ENCODE assay signal across 18 mouse cellular contexts in genomic region chr1:71583302-71583701, GRCm38 (mm10).
"Had no signal": no experiment of that assay in that cellular context is flagged by ENCODE, and none has a peak within 500 bp of the region (broad histone marks: within the 10 kb centered on the region; RNA-seq: fewer than 3 reads in every experiment).

No protein-coding gene starts in this region.

- H3K27me3 ChIP-seq: limb, embryonic 13.5 days; liver, embryonic 15.5 days; megakaryocyte, embryonic 14.5 days; midbrain, embryonic 13.5 days had no signal

- H3K4me2 ChIP-seq: limb, embryonic 13.5 days; liver, embryonic 15.5 days; lung, embryonic 14.5 days; midbrain, embryonic 13.5 days had no signal

- DNase-seq: kidney, adult 18-20 months; kidney, adult 9 months; kidney, postnatal 14 days; kidney, postnatal 4 days; layer of hippocampus, adult 9-11 months; lung, embryonic 14.5 days; thymus, adult 18-20 months; thymus, postnatal 36 days had no signal

- H3K9me3 ChIP-seq: limb, embryonic 10.5 days; limb, embryonic 13.5 days; liver, embryonic 15.5 days; megakaryocyte, embryonic 14.5 days; midbrain, embryonic 10.5 days; midbrain, embryonic 13.5 days had no signal

- H3K4me1 ChIP-seq: limb, embryonic 10.5 days; limb, embryonic 13.5 days; liver, embryonic 15.5 days; megakaryocyte, embryonic 14.5 days; midbrain, embryonic 10.5 days; midbrain, embryonic 13.5 days had no signal

- H3K4me3 ChIP-seq: layer of hippocampus, adult 2 months; limb, embryonic 10.5 days; limb, embryonic 13.5 days; liver, embryonic 15.5 days; megakaryocyte, embryonic 14.5 days; midbrain, embryonic 10.5 days; midbrain, embryonic 13.5 days had no signal

- ATAC-seq: intestine, embryonic 16.5 days; midbrain, embryonic 13.5 days; midbrain, embryonic 16.5 days had no signal

- H3K27ac ChIP-seq: layer of hippocampus, adult 2 months; limb, embryonic 10.5 days; limb, embryonic 13.5 days; liver, embryonic 15.5 days; macrophage; midbrain, embryonic 10.5 days; midbrain, embryonic 13.5 days had no signal

- H3K9ac ChIP-seq: limb, embryonic 13.5 days; liver, embryonic 15.5 days; lung, embryonic 14.5 days; midbrain, embryonic 13.5 days had no signal
